ENCODE assay signal across 7 mouse cellular contexts in the genomic region with DNA sequence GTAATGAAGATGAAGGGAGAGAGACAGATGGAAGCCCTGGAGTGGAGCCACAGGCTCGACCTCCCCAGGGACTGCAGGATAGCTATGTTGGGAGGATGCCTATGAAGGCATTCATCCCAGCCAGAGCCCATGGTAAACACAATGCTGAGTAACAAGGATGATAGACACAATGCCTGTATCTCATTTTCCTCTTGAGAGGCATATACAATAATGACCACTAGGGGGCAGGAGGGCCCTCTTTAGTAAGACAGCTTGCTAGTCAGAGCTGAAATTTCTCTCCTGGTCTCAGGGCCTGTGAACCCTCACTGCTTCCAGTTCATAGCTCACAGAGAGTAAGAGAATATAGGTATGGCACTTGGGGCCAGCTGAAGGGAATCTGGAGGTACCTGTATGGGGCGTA. TPM values are rescaled to one million over a fixed set of nuclear protein-coding genes. Genes with fewer than 3 reads are reported as not detected.
DNase-seq lines count a peak whose midpoint lies in the region; ATAC-seq and TF ChIP-seq lines count a peak whose summit lies in the region.

No protein-coding gene starts in this region.

- H3K9ac ChIP-seq in forebrain, embryonic 16.5 days (replicated peaks; ENCODE audit: low read depth, low read length), result no peak overlapping the region
- no peak overlapping the region for H3K9ac ChIP-seq in lung, postnatal 0 days (replicated peaks; ENCODE audit: low read depth)

- peak; percentile 74 for DNase-seq in A20 (ENCODE audit: low read depth, low spot score)
- DNase-seq in cerebellum, adult 11 months, result peak; percentile 45
- DNase-seq in kidney, postnatal 4 days, result peak; percentile 41 to 65
- peak; percentile 91 for DNase-seq in lung, postnatal 0 days (ENCODE audit: low spot score)
- peak; percentile 62 for DNase-seq in retina, postnatal 7 days (ENCODE audit: low read depth, low spot score)

- H3K9me3 ChIP-seq in forebrain, embryonic 16.5 days (ENCODE audit: control insufficient read depth, low read length), result no peaks in the 10 kb centered on the region
- H3K9me3 ChIP-seq in lung, postnatal 0 days (ENCODE audit: low read length), result no peaks in the 10 kb centered on the region

- peak; percentile 85 for ATAC-seq in CD4-positive, CD25-positive, alpha-beta regulatory T cell, adult 4 months
- ATAC-seq in forebrain, embryonic 16.5 days, result peak; percentile 55
- ATAC-seq in lung, postnatal 0 days, result peak; percentile 56

- no peaks in the 10 kb centered on the region for H3K27me3 ChIP-seq in forebrain, embryonic 16.5 days (replicated peaks; ENCODE audit: control insufficient read depth, insufficient read depth, low read length)
- no peaks in the 10 kb centered on the region for H3K27me3 ChIP-seq in lung, postnatal 0 days (replicated peaks; ENCODE audit: insufficient read depth, low read length)

- no peak overlapping the region for H3K4me3 ChIP-seq in forebrain, embryonic 16.5 days (replicated peaks; ENCODE audit: low read length)
- no peak overlapping the region for H3K4me3 ChIP-seq in lung, postnatal 0 days (ENCODE audit: low read depth, low read length)

- no peak for TF ChIP-seq EP300 in lung, postnatal 0 days (IDR thresholded peaks at IDR 0.05)

- no peaks in the 10 kb centered on the region for H3K36me3 ChIP-seq in forebrain, embryonic 16.5 days (ENCODE audit: control insufficient read depth, insufficient read depth)
- H3K36me3 ChIP-seq in lung, postnatal 0 days (ENCODE audit: insufficient read depth, low read length), result no peaks in the 10 kb centered on the region

- H3K27ac ChIP-seq in forebrain, embryonic 16.5 days (ENCODE audit: low read length), result no peak overlapping the region
- no peak overlapping the region for H3K27ac ChIP-seq in lung, postnatal 0 days (ENCODE audit: low read length)

- 34% methylated on average over 2 of the region's 2 CpGs for WGBS in forebrain, embryonic 16.5 days
- 28% methylated on average over 2 of the region's 2 CpGs for WGBS in lung, postnatal 0 days

- peaks cover 2% of the 10 kb centered on the region for H3K4me1 ChIP-seq in forebrain, embryonic 16.5 days (replicated peaks; ENCODE audit: control insufficient read depth, insufficient read depth, low read length)
- H3K4me1 ChIP-seq in lung, postnatal 0 days (ENCODE audit: insufficient read depth, low read depth, low read length), result no peaks in the 10 kb centered on the region

- H3K4me2 ChIP-seq in forebrain, embryonic 16.5 days (ENCODE audit: low read length), result no peak overlapping the region
- no peak overlapping the region for H3K4me2 ChIP-seq in lung, postnatal 0 days (replicated peaks; ENCODE audit: low read depth, low read length)

- TF ChIP-seq CTCF in lung, postnatal 0 days (IDR thresholded peaks at IDR 0.05), result peak; percentile 96

RNA-seq across cellular contexts. Expression of gene Ampd3, which starts 41.0 kb away (rescaled TPM):
- 1 to 10 TPM; 2.9 to 4.5 TPM for polyA plus RNA-seq in CD4-positive, CD25-positive, alpha-beta regulatory T cell, adult 4 months (2017; shearing (Covaris generic))
- 6.2 and 8.5 TPM in 2 replicates for polyA plus RNA-seq in forebrain, embryonic 16.5 days (2015; fragmentation: Nextera tagmentation; extraction: Ambion mirVana)
- polyA plus RNA-seq in lung, postnatal 0 days (2015; fragmentation: Nextera tagmentation; extraction: Ambion mirVana), result 5.0 and 5.2 TPM in 2 replicates
